Mouse (Mus musculus): ENCODE data around the gene Esm1. TPM values are rescaled to one million over a fixed set of nuclear protein-coding genes. Genes with fewer than 3 reads are reported as not detected.

Esm1 gene
- polyA plus RNA-seq, 1 experiment = 0.02 TPM

- Histone ChIP-seq H3K27me3 (ENCODE audit: control insufficient read depth) (no peaks in the 10 kb centered on the region), H3K4me3 (replicated peaks) (no peak overlapping the region), H3K36me3 (ENCODE audit: control insufficient read depth) (no peaks in the 10 kb centered on the region), H3K4me1 (ENCODE audit: control insufficient read depth) (no peaks in the 10 kb centered on the region), H3K9me3 (ENCODE audit: control insufficient read depth, low read length) (no peaks in the 10 kb centered on the region)
- TF ChIP-seq GATA1 (IDR thresholded peaks at IDR 0.05; ENCODE audit: low read length) (no peak), TAL1 (IDR thresholded peaks at IDR 0.05; ENCODE audit: low read length) (no peak)
These were observed 53.4 kb downstream of the Esm1 start for GRCm38 (mm10) chr13:113262822-113263221.

DNA sequence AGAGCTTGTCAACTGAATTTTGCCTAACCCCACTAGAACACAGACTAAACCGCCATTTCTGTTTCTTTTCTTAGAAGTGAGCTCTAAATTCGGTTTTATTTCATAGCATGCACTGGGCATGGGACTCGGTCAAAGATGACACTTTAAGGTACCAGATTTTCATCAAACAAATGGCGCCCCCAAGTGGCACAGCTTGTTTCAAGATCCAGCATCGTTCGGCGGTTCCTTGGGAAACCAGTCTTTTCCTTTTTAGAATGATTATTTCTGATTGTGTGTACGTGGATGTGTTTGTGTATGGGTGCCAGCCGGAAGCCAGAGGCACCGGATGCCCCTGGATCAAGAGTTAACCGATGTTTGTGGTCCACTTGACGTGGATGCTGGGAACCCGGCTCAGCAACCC is 55.8 kb downstream of the Esm1 start:
- Histone ChIP-seq H3K36me3 (ENCODE audit: control insufficient read depth) (no peaks in the 10 kb centered on the region), H3K4me1 (ENCODE audit: control insufficient read depth) (no peaks in the 10 kb centered on the region), H3K27me3 (ENCODE audit: control insufficient read depth) (no peaks in the 10 kb centered on the region), H3K4me3 (replicated peaks) (no peak overlapping the region), H3K9me3 (ENCODE audit: control insufficient read depth, low read length) (no peaks in the 10 kb centered on the region)
- no peak for TF ChIP-seq GATA1 (IDR thresholded peaks at IDR 0.05; ENCODE audit: low read length)
- TF ChIP-seq TAL1 (IDR thresholded peaks at IDR 0.05; ENCODE audit: low read length) = no peak

DNA sequence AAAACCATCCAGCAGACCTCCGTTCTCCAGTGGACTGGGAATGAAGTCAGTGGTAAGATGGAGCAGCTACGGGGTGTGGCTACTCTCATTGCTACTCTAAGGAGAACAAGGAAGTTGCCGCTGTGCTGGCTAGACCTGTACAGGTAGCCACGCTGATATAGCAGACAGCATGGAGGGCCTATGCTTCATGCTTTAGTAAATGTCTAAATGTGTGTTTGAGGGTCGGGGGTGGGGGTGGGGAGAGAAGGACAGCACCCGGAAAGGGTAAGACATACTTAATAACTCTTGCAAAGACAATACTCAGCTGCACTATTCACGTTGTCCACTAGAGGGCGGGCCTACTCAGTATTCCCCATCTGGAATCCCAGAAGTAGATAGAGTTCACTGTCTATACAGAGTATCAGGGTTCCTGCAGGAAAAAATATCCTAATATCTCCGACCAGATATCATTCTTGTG is 57.1 kb downstream of the Esm1 start:
- Histone ChIP-seq H3K27me3 (ENCODE audit: control insufficient read depth) (no peaks in the 10 kb centered on the region), H3K9me3 (ENCODE audit: control insufficient read depth, low read length) (no peaks in the 10 kb centered on the region), H3K36me3 (ENCODE audit: control insufficient read depth) (no peaks in the 10 kb centered on the region), H3K4me1 (ENCODE audit: control insufficient read depth) (no peaks in the 10 kb centered on the region), H3K4me3 (replicated peaks) (no peak overlapping the region)
- no peak for TF ChIP-seq GATA1 (IDR thresholded peaks at IDR 0.05; ENCODE audit: low read length)
- no peak for TF ChIP-seq TAL1 (IDR thresholded peaks at IDR 0.05; ENCODE audit: low read length)

- no peaks in the 10 kb centered on the region for H3K4me1 ChIP-seq (ENCODE audit: control insufficient read depth)
- H3K27me3 ChIP-seq (ENCODE audit: control insufficient read depth) = no peaks in the 10 kb centered on the region
- TF ChIP-seq TAL1 (IDR thresholded peaks at IDR 0.05; ENCODE audit: low read length) = no peak
- TF ChIP-seq GATA1 (IDR thresholded peaks at IDR 0.05; ENCODE audit: low read length) = no peak
- H3K36me3 ChIP-seq (ENCODE audit: control insufficient read depth) = no peaks in the 10 kb centered on the region
- no peaks in the 10 kb centered on the region for H3K9me3 ChIP-seq (ENCODE audit: control insufficient read depth, low read length)
- H3K4me3 ChIP-seq (replicated peaks) = no peak overlapping the region
These were observed 57.7 kb downstream of the Esm1 start for GRCm38 (mm10) chr13:113267204-113267603.

Other genes starting within 250 kb of the Esm1 start
- not detected in 2 replicates for gene Ccno, start 221.9 kb upstream of the Esm1 start, polyA plus RNA-seq (2012)
- not detected in 2 replicates for gene Mcidas, start 215.8 kb upstream of the Esm1 start, polyA plus RNA-seq (2012)
- gene Cdc20b, start 174.5 kb upstream of the Esm1 start, polyA plus RNA-seq (2012) = not detected in 2 replicates
- gene Gpx8, start 163.2 kb upstream of the Esm1 start, polyA plus RNA-seq (2012) = not detected in 2 replicates
- not detected in 2 replicates for gene Gzma, start 108.7 kb upstream of the Esm1 start, polyA plus RNA-seq (2012)
- gene Gzmk, start 16.2 kb downstream of the Esm1 start, polyA plus RNA-seq (2012) = not detected in 2 replicates
- gene BC067074, start 83.5 kb downstream of the Esm1 start, polyA plus RNA-seq (2012) = 0.13 TPM in 1 of 2 replicates, not detected in the other

Measured in erythroblast, embryonic 14.5 days (primary cell).